Mouse (Mus musculus) frontal cortex, postnatal 10 days (tissue): ENCODE data around the gene Cpt1c.

ENCODE experiments used
- DNase-seq, 2 experiments: peaks; one replicate each; pipeline ENCODE4 v3.0.0; 2022; ENCODE audit warnings: low spot score in 2 of 2, mixed read lengths in 1 of 2

The Cpt1c gene

DNA sequence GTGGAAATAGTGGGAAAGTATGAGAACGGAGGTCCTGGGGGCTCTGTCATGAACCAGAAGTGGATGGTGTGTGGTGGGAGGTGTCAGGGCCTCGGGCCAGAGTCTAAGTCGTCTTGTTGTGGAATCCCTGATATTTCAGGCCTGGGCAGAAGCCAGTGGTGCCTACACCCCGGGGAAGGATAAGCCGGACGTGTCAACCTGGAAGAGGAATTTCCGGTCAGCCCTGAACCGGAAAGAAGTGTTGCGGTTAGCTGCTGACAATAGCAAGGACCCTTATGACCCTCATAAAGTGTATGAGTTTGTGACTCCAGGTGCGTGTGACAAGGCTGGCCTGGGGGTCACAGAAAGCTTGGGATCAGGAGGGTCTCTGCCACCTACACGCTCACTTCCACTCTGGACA is 25.1 kb upstream of the Cpt1c start:
- no peak for DNase-seq

DNA sequence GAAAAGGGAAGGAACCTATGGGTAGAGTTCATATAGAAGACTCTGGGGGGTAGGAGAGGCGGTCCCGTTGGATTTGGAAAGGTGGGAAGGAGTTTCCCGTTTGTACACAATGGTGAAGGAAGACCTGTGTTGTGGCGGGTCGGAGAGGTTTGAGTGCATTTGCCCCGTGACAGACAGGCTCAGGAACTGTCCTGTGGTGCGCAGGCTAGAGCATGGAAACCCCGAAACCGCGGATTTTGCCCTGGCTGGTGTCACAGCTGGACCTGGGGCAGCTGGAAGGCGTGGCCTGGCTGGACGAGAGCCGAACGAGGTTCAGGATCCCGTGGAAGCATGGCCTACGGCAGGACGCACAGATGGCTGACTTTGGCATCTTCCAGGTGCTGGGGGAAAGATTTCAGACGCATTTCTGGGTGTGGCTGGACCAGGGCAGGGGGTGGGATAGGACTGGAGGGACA is 23.9 kb upstream of the Cpt1c start, which contains the start of gene Bcl2l12:
TSS of gene Bcl2l12 (minus strand) at position 212 of the 455 bp plus-strand sequence.
- no peak for DNase-seq

DNA sequence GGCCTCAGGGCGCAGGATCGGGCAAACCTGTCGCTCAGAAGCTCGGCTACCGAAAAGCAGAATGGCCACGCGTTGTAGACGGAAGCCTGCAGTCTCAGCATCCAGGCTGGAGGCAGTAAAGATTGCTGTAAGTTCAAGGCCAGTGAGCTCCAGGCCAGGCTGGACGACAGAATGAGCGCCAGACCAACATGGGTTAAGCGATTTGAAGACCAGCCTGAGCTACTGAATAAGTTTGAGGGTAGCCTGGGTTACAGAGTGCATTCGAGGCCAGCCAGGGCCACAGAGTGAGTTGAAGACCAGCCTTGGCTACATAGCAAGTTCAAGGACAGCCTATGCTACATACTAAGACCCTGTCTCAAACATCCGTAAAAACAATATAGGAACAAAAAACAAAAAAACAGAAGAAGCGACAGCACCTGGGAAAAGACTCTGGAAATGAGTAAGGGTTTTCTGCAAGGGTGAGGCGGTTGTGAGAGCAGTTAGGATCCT is 23.3 kb upstream of the Cpt1c start:
- no peak for DNase-seq

DNA sequence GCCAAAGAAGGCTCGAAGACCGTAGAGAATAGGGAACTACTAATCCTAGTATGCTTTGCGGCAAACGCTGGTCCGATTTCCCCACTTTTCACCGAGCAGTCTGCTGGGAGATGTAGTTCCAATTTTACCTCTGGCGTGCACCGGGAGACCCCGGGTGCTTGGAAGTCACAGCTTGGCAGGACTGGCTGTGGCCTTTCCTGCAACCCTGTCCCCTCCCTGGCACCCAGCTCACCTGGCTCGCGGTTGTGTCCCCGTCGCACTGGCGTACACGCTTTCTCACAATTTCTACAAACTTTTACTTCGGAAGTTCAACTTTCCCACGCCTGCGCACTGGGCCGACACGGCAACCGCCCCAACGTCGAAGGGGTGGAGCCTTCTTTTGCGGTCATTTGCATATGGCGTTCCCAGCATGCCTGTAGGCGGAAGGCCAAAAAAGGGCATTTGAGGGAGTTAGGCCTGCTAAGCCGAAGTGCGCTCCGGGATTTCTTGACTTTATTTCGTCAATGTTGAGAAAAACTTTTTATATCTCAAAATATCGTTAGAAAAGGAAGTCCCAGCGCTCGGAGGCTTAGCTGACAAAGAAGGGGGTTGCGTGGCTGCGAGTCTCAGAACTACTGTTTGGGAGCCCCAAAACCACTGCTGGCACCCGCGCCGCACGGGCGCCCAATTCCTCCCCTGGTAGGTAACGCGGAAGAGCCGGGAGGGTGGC is 22.7 kb upstream of the Cpt1c start, which contains the start of gene Irf3:
TSS of gene Irf3 (plus strand) at position 418 of the 709 bp plus-strand sequence.
- peak; percentile 92 to 94 for DNase-seq

DNA sequence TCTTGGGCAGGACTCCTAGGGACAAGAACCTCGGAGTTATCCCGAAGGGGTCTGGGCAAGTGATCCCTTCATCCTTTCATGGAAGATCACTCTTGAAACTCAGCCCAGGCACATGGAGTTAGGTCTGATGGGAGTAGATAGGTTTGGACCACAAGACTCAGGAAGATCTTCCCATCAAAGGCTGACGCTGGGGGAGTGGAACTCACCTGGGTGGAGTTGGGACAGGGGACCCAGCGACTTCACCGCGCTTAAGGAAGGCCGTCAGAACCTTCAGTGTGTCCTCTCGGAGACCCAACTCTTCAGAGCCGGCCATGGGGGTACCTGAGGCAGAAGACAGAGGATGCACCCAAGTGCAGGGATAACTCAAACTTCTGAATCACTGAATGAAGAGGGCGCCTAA is 22.0 kb upstream of the Cpt1c start:
- DNase-seq: no peak

DNA sequence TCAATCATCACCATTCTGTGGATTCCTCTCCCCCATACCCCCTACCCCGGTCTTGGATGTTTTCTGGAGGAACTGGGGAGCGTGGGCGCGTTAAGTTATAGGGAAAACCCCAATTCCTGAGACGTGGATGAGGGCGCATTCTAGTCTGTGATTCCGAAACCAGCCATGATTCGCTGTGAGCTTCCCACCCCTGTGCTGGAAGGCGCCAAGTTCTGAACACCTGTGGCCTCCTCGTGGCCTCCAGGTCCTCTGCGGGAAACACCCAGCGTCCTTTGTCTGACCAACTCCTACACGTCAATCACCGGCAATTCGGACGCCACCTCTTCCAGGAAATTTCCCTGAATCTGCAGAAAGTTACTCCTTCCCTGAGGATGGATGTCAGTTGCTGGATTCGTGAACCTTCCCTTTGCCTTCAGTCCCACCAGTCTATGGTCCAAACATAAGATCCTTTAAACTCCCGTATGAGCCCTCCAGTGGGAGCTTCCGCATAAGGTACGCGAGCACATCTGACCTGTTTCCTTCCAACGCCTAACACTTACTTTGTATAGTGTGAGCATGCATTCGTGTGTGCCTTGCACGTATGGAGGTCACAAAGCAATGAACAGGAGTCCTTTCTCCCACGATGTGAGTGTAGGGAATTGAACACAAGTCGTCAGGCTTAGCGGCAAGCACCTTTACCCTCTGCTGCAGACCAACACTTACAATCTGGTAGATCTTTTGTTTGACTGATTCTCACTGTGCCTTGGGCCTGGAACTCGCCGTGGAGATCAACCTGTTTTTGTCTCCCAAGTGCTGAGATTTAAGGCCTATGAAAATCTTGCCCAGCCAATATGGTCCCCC is 12.4 kb upstream of the Cpt1c start:
- DNase-seq: no peak

GRCm38 (mm10) chr7:44986192-44986878 is 11.7 kb upstream of the Cpt1c start, which contains the start of gene Prmt1:
Prmt1 (minus strand) TSS chr7:44986568.
- DNase-seq: peak; percentile 98 to 100

DNA sequence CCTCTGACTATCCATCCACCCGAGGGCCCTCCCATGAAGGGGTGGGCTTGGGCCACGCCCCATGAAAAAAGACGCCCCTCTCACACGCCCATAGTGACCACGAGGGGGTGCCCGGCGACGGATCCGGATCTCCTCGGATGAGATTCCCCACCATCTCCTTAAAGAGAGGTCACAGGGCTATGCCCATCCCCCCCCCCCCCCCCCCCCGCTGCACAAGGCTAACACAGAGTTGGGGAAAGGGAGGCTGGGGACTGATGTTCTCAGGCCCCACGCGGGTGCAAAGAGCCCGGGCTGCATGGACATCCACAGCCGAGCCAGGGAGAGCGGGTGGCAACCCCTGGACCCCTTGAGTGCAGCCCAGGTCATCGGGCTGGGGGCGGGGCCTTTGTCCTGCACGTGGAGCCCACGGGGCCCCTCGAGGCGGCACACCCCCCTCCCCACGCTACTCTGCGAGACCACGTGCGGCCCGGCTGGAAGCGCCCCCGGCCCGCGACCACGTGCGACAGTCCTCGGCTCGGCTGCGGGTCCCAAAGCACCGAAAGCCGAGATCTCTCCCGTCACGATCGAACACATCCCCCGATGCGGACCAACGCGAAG is 11.0 kb upstream of the Cpt1c start:
- peak; percentile 73 to 74 for DNase-seq

GRCm38 (mm10) chr7:44984833-44985164 is 10.1 kb upstream of the Cpt1c start:
- DNase-seq: no peak

DNA sequence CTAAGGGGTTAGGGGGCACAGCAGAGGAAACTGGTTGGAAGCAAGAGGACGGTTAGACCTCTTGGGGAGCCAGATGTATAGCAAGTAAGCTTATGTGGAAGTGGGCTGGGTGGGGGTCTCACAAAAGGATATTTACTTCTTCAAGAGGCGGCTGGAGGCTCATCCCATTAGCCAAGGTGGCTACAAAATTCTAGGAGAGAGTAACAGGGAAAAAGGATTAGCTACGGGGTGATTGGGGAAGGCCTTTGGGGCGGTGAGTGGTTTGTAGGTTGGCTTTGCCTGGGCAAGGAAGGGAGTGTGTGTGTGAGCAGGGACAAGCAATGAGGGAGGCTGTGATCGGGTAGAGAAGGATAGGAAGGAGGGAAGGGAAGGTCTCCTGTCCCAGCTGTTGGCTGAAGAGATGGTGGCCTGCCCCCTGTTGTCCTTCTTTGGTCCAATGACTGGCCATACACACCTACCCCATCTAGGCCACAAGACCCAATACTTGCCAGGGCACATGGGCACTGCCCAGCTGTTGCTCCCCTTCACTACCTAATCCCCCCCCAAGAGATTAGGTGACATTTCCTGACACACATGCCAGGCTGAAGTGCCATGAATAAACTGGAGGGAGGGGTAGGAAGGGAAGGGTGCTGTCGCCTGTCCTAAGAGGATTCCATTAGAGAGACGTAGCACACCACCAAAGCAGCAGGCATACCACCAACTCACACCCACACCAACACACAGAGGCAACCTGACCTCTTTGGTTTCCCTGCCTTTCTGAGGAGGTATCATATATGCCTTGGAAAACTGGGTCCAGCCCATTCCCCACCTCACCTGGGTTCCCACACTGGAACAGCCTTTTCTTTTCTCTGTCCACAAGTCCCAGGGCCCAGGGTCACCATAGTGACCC is 9.5 kb upstream of the Cpt1c start:
- DNase-seq: no peak

GRCm38 (mm10) chr7:44983085-44983484 is 8.4 kb upstream of the Cpt1c start:
- peak in 1 of 2 experiments; percentile 75 for DNase-seq

DNA sequence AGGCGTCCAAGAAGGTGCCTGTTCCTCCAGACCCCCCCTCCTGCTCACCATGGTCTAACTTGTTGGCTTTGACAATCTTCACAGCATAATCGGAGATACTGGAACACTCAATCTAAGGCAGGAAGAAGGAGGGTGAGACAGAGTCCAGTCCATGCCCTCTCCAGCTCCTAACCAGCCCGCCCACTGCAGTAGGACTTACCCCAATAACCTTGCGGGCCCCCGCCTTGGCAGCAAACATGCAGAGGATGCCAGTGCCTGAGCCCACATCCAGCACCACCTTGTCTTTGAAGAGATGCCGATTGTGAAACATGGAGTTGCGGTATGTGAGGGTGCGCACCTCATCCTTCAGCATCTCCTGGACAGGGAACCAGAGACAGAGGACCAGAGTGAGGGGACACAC is 6.9 kb upstream of the Cpt1c start:
- DNase-seq: no peak

- no peak for DNase-seq
Measured at GRCm38 (mm10) chr7:44978300-44978699, 3.6 kb upstream of the Cpt1c start.

DNA sequence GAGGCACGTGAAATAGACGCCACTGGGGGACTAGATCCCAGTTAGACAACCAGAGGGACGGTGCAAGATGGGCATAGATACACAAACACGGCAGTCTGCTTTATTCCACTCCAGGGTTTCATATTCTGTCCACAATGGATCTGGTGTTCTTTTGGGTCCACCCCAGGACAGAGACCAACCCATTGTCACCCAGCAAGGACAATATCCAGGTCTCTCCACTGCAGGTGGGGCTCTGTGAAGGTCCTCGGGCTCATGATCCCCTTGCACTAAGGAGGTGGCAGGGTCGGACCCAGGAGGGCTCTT is 417 bp upstream of the Cpt1c start:
- DNase-seq: no peak

- no peak for DNase-seq
Measured at GRCm38 (mm10) chr7:44973415-44974130, 1.1 kb downstream of the Cpt1c start.

DNA sequence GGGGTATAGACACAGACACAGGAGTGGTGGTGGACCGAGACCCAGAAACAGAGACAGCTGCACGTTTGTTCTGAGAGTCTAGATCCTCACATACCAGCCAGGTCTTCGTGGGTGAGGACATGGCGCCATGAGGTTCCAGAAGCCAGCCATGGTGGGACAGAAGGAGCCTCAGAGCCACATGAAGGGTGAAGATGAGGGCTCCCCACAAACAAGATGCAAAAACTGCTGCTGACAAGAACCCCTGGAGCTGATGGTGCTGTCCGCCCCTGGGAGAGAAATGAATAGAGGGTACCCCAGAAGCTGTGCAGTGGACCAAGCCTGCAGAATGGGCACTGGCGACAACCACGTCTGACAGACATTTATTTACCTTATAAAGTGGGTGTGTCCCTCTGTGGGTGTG is 3.5 kb downstream of the Cpt1c start:
- DNase-seq: no peak

DNA sequence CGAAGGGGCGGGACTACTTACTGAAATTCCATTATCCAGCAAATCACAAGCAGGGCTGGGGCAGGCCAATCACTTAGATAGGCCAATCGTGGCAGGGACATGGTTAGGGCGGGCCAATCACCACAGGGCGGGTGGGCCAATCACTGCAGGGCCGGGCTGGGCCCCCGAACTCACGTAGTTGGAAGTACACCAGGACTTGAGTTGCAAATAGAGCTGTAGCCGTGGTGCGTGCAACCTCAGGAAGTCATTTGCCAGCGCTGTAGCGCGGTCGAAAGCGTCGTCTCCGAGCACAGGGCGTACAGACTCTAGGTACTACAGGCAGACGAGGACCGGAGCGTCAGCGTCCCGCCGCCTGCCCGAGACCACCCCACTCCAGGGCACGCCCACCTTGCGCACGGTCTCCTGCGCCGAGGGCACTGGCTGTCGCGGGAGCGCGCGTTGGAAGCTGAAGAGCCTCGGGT is 4.4 kb downstream of the Cpt1c start:
- DNase-seq: peak; percentile 83 to 84

DNA sequence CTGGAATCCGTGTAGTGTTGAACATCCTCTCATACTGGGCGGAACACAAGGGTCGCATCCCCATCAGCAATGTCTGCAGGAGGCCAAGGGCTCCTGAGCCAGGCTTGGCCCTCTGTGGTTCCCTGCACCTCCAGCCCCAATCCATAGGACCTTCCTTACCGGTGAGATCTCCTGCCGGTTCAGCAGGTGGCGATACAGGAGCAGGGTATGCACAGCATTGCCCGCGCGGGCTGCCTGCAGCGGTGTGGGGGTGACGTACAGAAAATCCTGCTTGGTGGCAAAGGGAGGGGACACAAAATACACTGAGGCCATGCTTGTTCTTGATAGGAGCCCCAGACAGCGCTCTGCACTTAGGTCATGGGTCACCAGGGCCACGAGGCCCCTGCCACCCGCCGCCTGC is 8.0 kb downstream of the Cpt1c start:
- no peak for DNase-seq

DNA sequence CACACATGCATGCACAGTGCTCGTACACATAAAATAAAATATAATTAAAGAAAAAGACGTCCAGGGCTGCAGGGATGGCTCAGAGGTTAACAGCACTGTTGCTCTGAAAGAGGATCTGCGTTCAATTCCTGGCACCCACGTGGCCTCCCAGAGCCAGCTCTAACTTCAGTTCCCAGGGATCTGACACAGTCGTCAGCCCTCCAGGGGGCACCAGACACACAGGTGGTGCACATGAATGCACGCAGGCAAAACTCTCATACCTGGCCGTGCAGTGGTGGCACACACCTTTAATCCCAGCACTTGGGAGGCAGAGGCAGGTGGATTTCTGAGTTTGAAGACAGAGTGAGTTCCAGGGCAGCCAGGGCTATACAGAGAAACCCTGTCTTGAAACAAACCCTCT is 8.7 kb downstream of the Cpt1c start:
- DNase-seq: no peak

DNA sequence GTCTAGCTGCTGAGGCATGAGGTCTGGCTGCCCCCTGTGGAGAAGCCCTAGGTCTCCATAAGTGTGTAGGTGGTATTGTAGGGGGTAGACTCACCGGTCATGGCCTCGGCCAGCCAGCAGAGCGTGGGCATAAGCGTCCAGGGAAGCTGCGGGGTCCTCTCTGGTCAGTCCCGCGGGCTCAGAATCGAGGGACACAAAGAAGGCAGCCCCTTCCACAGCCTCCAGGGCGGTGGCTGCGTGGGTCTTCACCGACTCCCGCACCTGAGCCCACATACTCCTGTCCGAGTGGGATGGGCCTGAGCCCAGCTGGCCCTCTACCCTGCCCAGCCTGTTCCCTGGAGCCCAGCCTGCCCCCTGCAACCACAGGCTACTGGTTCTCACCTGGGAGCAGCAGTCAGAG is 9.7 kb downstream of the Cpt1c start:
- DNase-seq: no peak
